Mouse (Mus musculus): ENCODE measurements around the gene Ncmap. TPM values are rescaled to one million over a fixed set of nuclear protein-coding genes. Genes with fewer than 3 reads are reported as not detected.
"Not testable (repeated sequence)": the region's sequence is repeated elsewhere in the genome, so short reads cannot be mapped to it uniquely, and the experiment has no call there.

Ncmap gene
- polyA plus RNA-seq, 1 experiment from 2014 or later: 0.14 TPM

DNA sequence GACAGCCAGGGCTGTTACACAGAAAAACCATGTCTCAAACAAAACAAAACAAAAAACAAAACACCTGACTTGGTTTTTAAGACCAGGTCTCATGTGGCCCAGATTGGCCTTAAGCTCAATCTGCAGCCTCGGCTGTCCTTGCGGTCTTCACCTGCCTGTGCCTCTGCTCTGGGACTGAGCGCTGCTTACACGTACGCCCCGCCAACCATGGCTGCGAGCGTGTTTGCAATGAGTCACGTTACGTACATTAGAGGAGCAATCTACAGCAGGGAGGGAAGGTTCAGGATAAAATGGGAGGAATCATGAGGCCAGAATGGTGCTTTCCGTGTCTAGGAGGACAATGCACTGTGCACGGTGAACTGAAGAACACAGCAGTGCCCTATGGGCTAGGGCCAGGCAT, 36.3 kb downstream of the Ncmap start:
- Histone ChIP-seq H3K4me3 (ENCODE audit: low read depth, low read length) (no peak overlapping the region), H3K9me3 (ENCODE audit: low read length) (no peaks in the 10 kb centered on the region), H3K36me3 (replicated peaks; ENCODE audit: insufficient read depth, low read length) (no peaks in the 10 kb centered on the region), H3K27me3 (ENCODE audit: insufficient read depth, low read length) (no peaks in the 10 kb centered on the region), H3K9ac (replicated peaks) (no peak overlapping the region), H3K4me2 (ENCODE audit: low read depth, low read length) (no peak overlapping the region), H3K27ac (ENCODE audit: low read depth) (no peak overlapping the region), H3K4me1 (ENCODE audit: insufficient read depth) (no peaks in the 10 kb centered on the region)
- 93% methylated on average over 12 of the region's 12 CpGs for WGBS (ENCODE audit: insufficient replicate concordance)
- ATAC-seq: no peak
- no peak for DNase-seq
- TF ChIP-seq EP300 (IDR thresholded peaks at IDR 0.05; ENCODE audit: low read depth) (no peak), CTCF (IDR thresholded peaks at IDR 0.05; ENCODE audit: low read depth) (no peak)

DNA sequence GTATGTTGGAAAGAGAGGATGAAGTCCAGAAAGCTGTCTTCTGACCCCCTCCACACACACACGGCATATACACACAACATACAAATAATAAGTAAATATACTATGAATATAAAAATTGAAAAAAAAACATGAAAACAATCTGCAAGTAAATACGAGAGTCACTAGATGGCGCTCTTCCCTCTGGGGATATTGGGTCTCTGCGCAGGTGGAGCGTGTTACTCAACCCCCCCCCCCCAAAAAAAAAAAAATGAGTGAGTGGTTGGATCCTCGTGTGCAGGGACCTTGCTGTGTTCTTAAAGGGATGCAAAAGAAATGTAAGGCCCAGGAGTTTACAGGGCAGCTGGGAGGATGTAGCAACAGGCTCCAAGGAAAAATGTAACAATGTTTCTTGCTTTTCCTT, 39.3 kb downstream of the Ncmap start:
- no peak overlapping the region for H3K4me3 ChIP-seq (ENCODE audit: low read depth, low read length)
- ATAC-seq: no peak
- no peaks in the 10 kb centered on the region for H3K36me3 ChIP-seq (replicated peaks; ENCODE audit: insufficient read depth, low read length)
- no peak overlapping the region for H3K4me2 ChIP-seq (ENCODE audit: low read depth, low read length)
- H3K27me3 ChIP-seq (ENCODE audit: insufficient read depth, low read length): no peaks in the 10 kb centered on the region
- H3K9ac ChIP-seq (replicated peaks): no peak overlapping the region
- WGBS (ENCODE audit: insufficient replicate concordance): 3% methylated on average over 6 of the region's 6 CpGs
- TF ChIP-seq EP300 (IDR thresholded peaks at IDR 0.05; ENCODE audit: low read depth): no peak
- TF ChIP-seq CTCF (IDR thresholded peaks at IDR 0.05; ENCODE audit: low read depth): peak; percentile 75
- H3K27ac ChIP-seq (ENCODE audit: low read depth): no peak overlapping the region
- DNase-seq: peak; percentile 44
- H3K9me3 ChIP-seq (ENCODE audit: low read length): no peaks in the 10 kb centered on the region
- peaks cover 10% of the 10 kb centered on the region for H3K4me1 ChIP-seq (ENCODE audit: insufficient read depth)

DNA sequence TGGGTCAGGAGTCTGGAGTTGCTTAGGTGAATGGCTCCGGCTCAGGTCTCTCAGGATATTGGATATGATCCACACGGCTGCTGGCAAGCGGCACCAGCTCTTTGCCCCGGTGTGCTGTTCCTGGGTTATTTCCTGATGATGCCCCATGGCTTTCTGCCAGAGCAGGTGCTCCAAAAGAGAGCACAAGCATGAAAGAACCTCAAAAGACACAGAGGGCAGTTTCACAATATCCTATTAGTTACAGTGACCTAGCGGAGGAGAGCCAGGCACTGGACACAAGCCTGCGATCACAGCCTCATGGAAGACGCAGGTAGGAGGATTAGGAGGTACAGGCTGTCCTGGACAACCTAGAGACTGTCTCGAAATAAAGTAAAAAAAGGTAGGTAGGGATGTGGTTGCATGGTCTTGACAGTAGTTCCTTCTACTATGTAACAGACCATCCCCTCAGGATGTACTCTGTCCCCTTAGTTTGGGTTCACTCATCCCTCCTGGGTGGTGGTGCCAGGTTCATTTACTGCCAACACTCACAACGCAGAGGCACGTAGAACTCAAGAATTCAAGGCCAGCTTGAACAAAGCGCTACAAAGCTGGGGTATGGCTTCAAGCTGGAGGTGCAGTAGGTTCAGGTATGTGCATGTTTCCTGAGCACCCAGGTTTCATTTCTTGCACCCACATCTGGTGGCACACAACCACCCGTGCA, 40.7 kb downstream of the Ncmap start:
- Histone ChIP-seq H3K4me3 (ENCODE audit: low read depth, low read length) (no peak overlapping the region), H3K9ac (replicated peaks) (no peak overlapping the region), H3K27me3 (ENCODE audit: insufficient read depth, low read length) (no peaks in the 10 kb centered on the region), H3K4me1 (ENCODE audit: insufficient read depth) (peaks cover 11% of the 10 kb centered on the region), H3K36me3 (replicated peaks; ENCODE audit: insufficient read depth, low read length) (no peaks in the 10 kb centered on the region), H3K27ac (ENCODE audit: low read depth) (no peak overlapping the region), H3K9me3 (ENCODE audit: low read length) (no peaks in the 10 kb centered on the region), H3K4me2 (ENCODE audit: low read depth, low read length) (no peak overlapping the region)
- no peak for DNase-seq
- no peak for TF ChIP-seq CTCF (IDR thresholded peaks at IDR 0.05; ENCODE audit: low read depth)
- WGBS (ENCODE audit: insufficient replicate concordance): 73% methylated on average over 12 of the region's 12 CpGs
- ATAC-seq: no peak

DNA sequence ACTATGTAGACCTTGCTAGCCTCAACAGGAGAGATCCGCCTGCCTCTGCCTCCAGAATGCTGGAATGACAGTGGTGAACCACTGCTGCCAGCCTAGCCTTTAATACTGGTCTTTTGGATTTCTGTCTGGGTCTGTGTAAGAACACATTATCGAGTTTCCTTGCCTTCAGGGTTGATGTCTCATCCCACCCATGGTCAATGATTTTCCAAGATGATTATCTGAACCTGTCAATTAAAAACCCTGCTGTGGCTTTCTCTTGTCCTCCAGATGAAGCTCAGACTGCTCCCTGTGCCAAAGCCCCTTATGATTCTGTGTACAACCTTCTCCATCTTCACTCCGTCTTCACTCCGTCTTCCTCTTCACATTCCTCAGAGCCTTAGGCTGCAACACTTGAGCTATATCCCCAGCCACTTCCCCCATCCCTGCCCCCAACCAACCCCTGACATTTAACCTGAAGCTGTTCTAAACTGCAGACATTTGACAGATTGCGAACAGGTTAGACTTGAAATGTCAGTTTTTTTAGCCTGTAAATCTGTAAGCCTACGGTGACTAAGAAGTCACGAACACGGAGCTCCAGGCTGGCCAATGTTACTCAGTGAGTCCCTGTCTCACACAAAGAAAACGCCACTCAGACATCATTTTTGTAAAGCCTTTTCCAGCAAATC, 42.0 kb downstream of the Ncmap start:
- no peak overlapping the region for H3K4me3 ChIP-seq (ENCODE audit: low read depth, low read length)
- H3K9me3 ChIP-seq (ENCODE audit: low read length): no peaks in the 10 kb centered on the region
- H3K27me3 ChIP-seq (ENCODE audit: insufficient read depth, low read length): no peaks in the 10 kb centered on the region
- no peak overlapping the region for H3K27ac ChIP-seq (ENCODE audit: low read depth)
- H3K9ac ChIP-seq (replicated peaks): no peak overlapping the region
- WGBS (ENCODE audit: insufficient replicate concordance): 70% methylated on average over 9 of the region's 9 CpGs
- H3K4me2 ChIP-seq (ENCODE audit: low read depth, low read length): no peak overlapping the region
- DNase-seq: no peak
- H3K36me3 ChIP-seq (replicated peaks; ENCODE audit: insufficient read depth, low read length): no peaks in the 10 kb centered on the region
- TF ChIP-seq EP300 (IDR thresholded peaks at IDR 0.05; ENCODE audit: low read depth) (no peak), CTCF (IDR thresholded peaks at IDR 0.05; ENCODE audit: low read depth) (no peak)
- H3K4me1 ChIP-seq (ENCODE audit: insufficient read depth): peaks cover 20% of the 10 kb centered on the region
- ATAC-seq: no peak

DNA sequence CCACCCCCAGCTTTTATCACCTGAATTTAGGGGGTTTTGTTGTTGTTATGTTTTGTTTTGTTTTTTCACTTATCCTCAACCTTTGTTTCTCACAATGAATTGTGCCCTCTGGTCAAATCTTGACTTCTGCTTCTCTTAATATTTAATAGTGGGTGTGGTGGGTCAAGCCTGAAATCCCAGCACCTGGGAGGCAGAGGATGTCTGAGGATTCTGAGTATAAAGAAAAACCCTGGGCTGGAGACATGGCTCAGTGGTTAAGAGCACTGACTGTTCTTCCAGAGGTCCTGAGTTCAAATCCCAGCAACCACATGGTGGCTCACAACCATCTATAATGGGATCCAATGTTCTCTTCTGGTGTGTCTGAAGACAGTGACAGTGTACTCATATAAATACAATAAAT, 43.3 kb downstream of the Ncmap start:
- 0 out of 2 replicates have a peak overlapping the region, but pooled peaks have one; percentile 93 for H3K4me3 ChIP-seq (ENCODE audit: low read depth, low read length)
- peak overlapping the region; percentile 97 for H3K27ac ChIP-seq (ENCODE audit: low read depth)
- not testable (repeated sequence) for H3K9ac ChIP-seq (replicated peaks); ATAC-seq; H3K9me3 ChIP-seq (ENCODE audit: low read length); H3K36me3 ChIP-seq (replicated peaks; ENCODE audit: insufficient read depth, low read length); DNase-seq; H3K27me3 ChIP-seq (ENCODE audit: insufficient read depth, low read length)
- H3K4me2 ChIP-seq (ENCODE audit: low read depth, low read length): peak overlapping the region; percentile 88
- H3K4me1 ChIP-seq (ENCODE audit: insufficient read depth): peaks cover 21% of the 10 kb centered on the region

DNA sequence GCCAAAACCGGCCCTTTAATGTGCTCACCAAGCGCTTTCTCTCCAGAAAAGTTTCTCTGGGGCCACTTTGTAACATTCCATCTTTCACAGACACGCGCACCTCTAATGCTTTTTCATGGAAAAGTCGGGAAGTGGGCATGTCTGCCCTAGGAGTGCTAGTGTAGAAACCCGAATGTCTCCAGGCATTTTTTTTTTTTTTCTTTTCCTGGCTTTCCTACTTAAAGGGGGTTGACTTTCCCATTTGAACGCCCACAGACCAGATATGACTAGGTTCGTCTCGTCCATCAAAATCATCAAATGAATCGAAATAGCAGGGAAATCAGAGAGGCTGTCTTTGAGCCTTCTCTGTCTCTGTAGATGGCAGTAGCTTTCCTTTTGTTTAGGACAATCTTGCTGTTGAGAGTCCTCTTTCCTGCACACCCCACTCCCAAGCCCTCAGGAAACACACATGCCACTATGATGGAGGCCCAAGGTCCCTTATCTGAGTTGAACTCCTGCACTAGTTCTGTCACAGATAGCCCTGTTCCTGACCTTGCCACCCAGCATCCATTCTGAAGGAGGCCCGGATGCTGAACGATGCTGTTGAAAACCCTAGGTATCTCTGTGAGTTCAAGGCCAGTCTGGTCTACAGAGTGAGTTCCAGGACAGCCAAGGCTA, 44.1 kb downstream of the Ncmap start:
- 8% methylated on average over 12 of the region's 12 CpGs for WGBS (ENCODE audit: insufficient replicate concordance)
- DNase-seq (peak; percentile 34), ATAC-seq (no peak; the same call in 1 of the 2 replicates)
- Histone ChIP-seq H3K9ac (replicated peaks) (peak overlapping the region; percentile 63), H3K4me2 (ENCODE audit: low read depth, low read length) (peak overlapping the region; percentile 88), H3K4me1 (ENCODE audit: insufficient read depth) (peaks cover 21% of the 10 kb centered on the region), H3K9me3 (ENCODE audit: low read length) (no peaks in the 10 kb centered on the region), H3K4me3 (ENCODE audit: low read depth, low read length) (peak overlapping the region; percentile 93), H3K27ac (ENCODE audit: low read depth) (peak overlapping the region; percentile 97), H3K27me3 (ENCODE audit: insufficient read depth, low read length) (no peaks in the 10 kb centered on the region), H3K36me3 (replicated peaks; ENCODE audit: insufficient read depth, low read length) (peaks cover 7% of the 10 kb centered on the region)
- TF ChIP-seq EP300 (IDR thresholded peaks at IDR 0.05; ENCODE audit: low read depth): peak; percentile 55; the same call in 1 of the 2 replicates
- TF ChIP-seq CTCF (IDR thresholded peaks at IDR 0.05; ENCODE audit: low read depth): no peak
